Mouse (Mus musculus): ENCODE data around the gene Tecpr2.

- no peak for TF ChIP-seq CTCF (IDR thresholded peaks at IDR 0.05; ENCODE audit: insufficient read depth, low read length)
- TF ChIP-seq POLR2A (IDR thresholded peaks at IDR 0.05; ENCODE audit: borderline replicate concordance, extremely low read depth, low read depth, low read length) = peak; percentile 52; the same call in 1 of the 2 replicates
Measured at GRCm38 (mm10) chr12:110978607-110979406, 89.7 kb downstream of the Tecpr2 start, which contains the start of gene Ankrd9.
